Mouse (Mus musculus) embryonic facial prominence, embryonic 10.5 days (tissue): Measurements from ENCODE around the gene Rangap1. TPM values are rescaled to one million over a fixed set of nuclear protein-coding genes. Genes with fewer than 3 reads are reported as not detected.
"Not testable (repeated sequence)": the region's sequence is repeated elsewhere in the genome, so short reads cannot be mapped to it uniquely, and the experiment has no call there.

Source experiments
- DNase-seq: peaks from one replicate; pipeline ENCODE4 v3.0.0-alpha.2; 2017; ENCODE audit warnings: low spot score
- H3K27ac ChIP-seq: fragments of 300-500 bp; sonication (generic); replicated peaks from 2 replicates; pipeline ENCODE4 v1.5.1; 2016; ENCODE audit warnings: mild to moderate bottlenecking
- H3K27me3 ChIP-seq: fragments of 300-500 bp; sonication (generic); replicated peaks from 2 replicates; pipeline ENCODE4 v1.6.1; 2016; ENCODE audit warnings: low read depth, mild to moderate bottlenecking; ENCODE audit not compliant: poor library complexity, severe bottlenecking
- H3K36me3 ChIP-seq: fragments of 300-500 bp; sonication (generic); replicated peaks from 2 replicates; pipeline ENCODE4 v1.6.1; 2016; ENCODE audit warnings: mild to moderate bottlenecking, moderate library complexity
- H3K4me1 ChIP-seq: fragments of 300-500 bp; sonication (generic); 2 replicates; pipeline ENCODE4 v1.6.1; 2016
- H3K4me3 ChIP-seq: fragments of 300-500 bp; sonication (generic); 2 replicates; pipeline ENCODE4 v1.5.1; 2016; ENCODE audit warnings: mild to moderate bottlenecking, moderate library complexity
- H3K9me3 ChIP-seq: fragments of 300-500 bp; sonication (generic); 2 replicates; pipeline ENCODE4 v1.6.1; 2016; ENCODE audit warnings: mild to moderate bottlenecking
- WGBS: fragments of 180-500 bp; shearing (Covaris S2); methylation state at CpG from one replicate; pipeline ENCODE4 v1.1.7; 2016; 5-methylcytosine and 5-hydroxymethylcytosine counted together
- polyA plus RNA-seq: library from polyadenylated mRNA; unstranded; fragments of >200 nt; fragmentation: Nextera tagmentation; extraction: Ambion mirVana; gene quantifications from 2 replicates; pipeline ENCODE4 v1.2.1, GENCODE M21; 2016

Rangap1 gene
- polyA plus RNA-seq, 1 experiment from 2014 or later = 161 TPM

DNA sequence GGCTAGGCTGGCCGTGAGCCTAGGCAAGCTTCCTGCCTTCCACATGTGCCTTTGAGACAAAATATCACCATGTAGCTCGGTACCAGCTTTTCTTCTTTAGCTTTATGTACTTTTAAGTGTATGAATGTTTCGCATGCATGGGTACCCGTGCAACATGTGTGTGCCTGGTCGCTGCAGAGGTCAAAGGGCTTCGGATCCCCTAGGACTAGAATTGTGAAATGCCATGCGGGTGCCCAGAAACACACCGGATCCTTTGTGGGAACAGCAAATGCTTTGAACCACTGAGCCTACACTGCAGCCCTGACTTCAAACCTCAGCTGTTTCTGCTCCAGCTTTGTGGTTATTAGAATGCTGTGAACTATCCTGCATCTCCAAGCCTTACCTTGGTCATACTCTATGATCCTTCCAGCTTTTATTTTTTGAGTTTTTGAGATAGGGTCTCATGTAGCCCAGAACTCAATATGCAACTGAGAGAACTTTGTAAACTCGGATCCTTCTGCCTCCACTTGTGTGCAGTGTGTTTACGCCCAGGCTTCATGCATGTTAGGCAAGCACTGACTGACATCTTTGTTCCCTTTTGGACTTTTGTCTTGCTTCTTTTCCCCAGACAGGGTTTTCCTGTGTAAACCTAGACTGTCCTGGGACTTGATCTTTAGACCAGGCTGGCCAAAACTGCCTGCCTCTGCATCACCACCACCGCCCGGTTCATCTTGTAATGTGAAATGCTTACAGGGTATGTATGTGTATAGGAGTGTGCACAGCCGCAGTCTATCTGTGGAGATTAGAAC is 42.8 kb downstream of the Rangap1 start:
- H3K4me1 ChIP-seq = no peaks in the 10 kb centered on the region

DNA sequence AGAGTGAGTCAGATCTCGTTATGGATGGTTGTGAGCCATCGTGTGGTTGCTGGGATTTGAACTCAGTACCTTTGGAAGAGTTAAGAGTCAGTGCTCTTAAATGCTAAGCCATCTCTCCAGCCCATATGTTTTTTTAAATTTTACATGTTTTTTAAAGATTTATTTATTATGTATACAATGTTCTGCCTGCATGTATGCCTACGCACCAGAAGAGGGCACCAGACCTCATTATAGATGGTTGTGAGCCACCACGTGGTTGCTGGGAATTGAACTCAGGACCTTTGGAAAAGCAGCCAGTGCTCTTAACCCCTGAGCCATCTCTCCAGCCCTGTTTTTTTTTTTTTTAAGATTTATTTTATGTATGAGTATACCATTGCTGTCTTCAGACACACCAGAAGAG is 44.0 kb downstream of the Rangap1 start:
- not testable (repeated sequence) for H3K4me1 ChIP-seq, H3K4me3 ChIP-seq, H3K27ac ChIP-seq, DNase-seq, H3K9me3 ChIP-seq
- 79% methylated on average over 4 of the region's 4 CpGs for WGBS
- Histone ChIP-seq H3K36me3 (peaks cover 46% of the 10 kb centered on the region), H3K27me3 (peaks cover 11% of the 10 kb centered on the region)

More for the DNA sequence above, 42.8 kb downstream of the Rangap1 start:
- H3K27ac ChIP-seq = no peak overlapping the region
- H3K27me3 ChIP-seq = no peaks in the 10 kb centered on the region
- peaks cover 58% of the 10 kb centered on the region for H3K36me3 ChIP-seq
- DNase-seq = no peak
- H3K9me3 ChIP-seq = no peaks in the 10 kb centered on the region
- no peak overlapping the region for H3K4me3 ChIP-seq
- WGBS = 88% methylated on average over 13 of the region's 13 CpGs

DNA sequence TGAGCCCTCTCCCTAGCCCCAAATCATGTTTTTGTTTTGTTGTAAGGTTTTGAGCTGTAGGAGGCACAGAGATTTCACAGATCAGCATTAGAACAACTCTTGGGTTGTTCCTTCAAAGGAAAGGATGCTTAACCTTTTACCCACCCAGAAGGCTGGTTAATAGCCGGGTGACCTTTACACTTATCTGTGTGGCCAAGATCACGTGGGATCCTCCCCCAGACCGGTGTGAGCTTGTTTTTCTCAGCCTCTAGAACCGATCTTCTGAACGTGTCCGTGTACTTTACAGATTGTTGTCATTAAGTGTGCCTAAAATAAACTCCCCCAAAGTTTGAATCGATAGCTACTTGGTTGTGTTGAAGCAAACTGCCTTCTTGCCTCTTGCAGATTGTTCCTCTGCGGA is 44.7 kb downstream of the Rangap1 start:
- H3K36me3 ChIP-seq = peaks cover 39% of the 10 kb centered on the region
- no peaks in the 10 kb centered on the region for H3K9me3 ChIP-seq
- 78% methylated on average over 8 of the region's 8 CpGs for WGBS
- no peak overlapping the region for H3K27ac ChIP-seq
- no peak overlapping the region for H3K4me3 ChIP-seq
- H3K4me1 ChIP-seq = peaks cover 7% of the 10 kb centered on the region; the same call in 1 of the 2 replicates
- peaks cover 19% of the 10 kb centered on the region for H3K27me3 ChIP-seq
- DNase-seq = no peak

DNA sequence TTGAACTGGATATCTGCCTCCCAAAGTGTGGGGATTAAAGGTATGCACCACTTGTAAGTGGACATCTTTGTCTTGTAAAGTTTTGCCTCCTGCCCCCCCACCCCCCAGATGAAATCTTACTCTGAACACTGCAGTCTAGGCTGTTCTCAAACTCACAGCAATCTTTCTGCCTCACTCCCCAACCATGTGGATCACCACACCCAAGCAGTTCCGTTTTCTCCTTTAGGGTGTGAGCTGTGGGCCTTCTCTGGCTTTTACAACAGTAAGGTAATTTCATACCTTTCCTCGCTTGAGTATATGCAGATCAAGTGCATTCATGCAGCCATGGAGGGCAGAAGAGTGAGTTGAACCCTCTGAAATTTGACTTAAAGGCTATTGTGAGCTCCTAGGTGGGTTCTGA is 45.2 kb downstream of the Rangap1 start:
- Histone ChIP-seq H3K27me3 (peaks cover 23% of the 10 kb centered on the region), H3K4me3 (no peak overlapping the region), H3K9me3 (no peaks in the 10 kb centered on the region), H3K36me3 (peaks cover 34% of the 10 kb centered on the region), H3K4me1 (peaks cover 7% of the 10 kb centered on the region; the same call in 1 of the 2 replicates), H3K27ac (no peak overlapping the region)
- DNase-seq = no peak
- 77% methylated on average over 2 of the region's 2 CpGs for WGBS

DNA sequence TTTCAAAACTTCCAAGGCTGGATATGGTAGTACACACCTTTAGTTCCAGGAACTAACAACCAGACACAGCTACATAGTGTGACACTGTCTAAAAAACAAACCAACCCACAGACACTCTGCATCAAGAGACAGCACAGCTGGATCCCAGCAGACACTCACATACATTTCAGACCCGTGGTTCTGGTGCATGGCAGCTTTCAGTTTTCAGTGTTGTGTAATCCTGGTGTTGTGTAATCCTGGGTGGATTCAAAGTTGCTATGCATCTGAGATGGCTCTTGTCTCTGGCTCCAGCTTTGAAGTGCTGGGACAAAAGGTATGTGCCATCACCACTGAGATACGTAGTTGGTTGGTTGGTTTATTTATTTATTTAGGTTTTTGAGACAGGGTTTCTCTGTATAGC is 46.8 kb downstream of the Rangap1 start:
- H3K4me1 ChIP-seq = peaks cover 23% of the 10 kb centered on the region
- H3K4me3 ChIP-seq = no peak overlapping the region
- H3K36me3 ChIP-seq = peaks cover 18% of the 10 kb centered on the region
- no peaks in the 10 kb centered on the region for H3K9me3 ChIP-seq
- no peak for DNase-seq
- WGBS = 70% methylated on average over 2 of the region's 2 CpGs
- H3K27ac ChIP-seq = no peak overlapping the region
- peaks cover 39% of the 10 kb centered on the region for H3K27me3 ChIP-seq

DNA sequence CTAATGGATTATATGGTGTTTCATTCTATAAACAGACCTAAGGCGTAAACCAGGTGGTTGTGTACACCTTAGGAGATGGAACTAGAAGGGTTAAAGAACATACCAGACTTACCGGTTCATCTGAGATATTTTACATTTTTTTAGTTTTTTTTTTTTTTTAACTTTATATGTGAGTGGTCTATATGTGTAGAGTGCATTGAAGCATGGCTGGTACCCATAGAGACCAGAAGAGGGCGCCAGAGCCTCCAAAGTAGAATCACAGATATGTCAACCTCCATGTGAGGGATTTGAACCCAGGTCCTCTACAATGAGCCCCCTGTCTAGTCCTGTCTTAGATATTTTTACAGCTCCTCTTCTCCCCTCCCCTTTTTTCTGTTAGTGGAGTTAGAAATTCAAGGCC is 47.5 kb downstream of the Rangap1 start:
- peaks cover 46% of the 10 kb centered on the region for H3K27me3 ChIP-seq
- DNase-seq = no peak
- H3K27ac ChIP-seq = no peak overlapping the region
- H3K36me3 ChIP-seq = peaks cover 11% of the 10 kb centered on the region
- peaks cover 27% of the 10 kb centered on the region for H3K4me1 ChIP-seq
- 52% methylated on average over 3 of the region's 3 CpGs for WGBS
- H3K9me3 ChIP-seq = no peaks in the 10 kb centered on the region
- H3K4me3 ChIP-seq = no peak overlapping the region

DNA sequence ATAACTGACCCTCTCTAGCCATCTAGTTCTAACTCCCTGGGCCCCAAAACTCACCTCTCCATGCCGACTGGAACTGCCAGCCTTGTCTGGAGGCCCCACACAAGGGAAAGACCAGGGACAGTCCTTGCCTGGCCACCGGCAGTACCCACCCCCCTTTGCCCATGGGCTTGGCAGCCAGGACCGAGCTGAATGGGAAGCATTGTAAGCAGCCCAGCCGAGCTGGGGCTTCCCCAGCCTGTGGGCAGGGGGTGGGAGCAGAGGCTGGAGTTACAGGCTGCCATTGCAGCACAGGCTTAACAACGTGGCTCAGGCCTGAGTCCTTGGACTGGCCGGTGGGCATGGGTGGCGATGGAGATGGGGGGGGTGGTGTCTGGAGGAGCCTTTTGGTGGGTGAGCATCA is 48.2 kb downstream of the Rangap1 start, which contains the start of gene Chadl:
TSS of gene Chadl (minus strand) at position 113 of the 400 bp plus-strand sequence.
- Histone ChIP-seq H3K4me1 (peaks cover 27% of the 10 kb centered on the region), H3K27ac (no peak within 1 kb of the TSS), H3K9me3 (no peaks in the 10 kb centered on the region), H3K27me3 (peaks cover 53% of the 10 kb centered on the region), H3K36me3 (peaks cover 5% of the 10 kb centered on the region), H3K4me3 (0 out of 2 replicates have a peak within 1 kb of the TSS, but pooled peaks have one; percentile 17)
- WGBS = 53% methylated on average over 7 of the region's 7 CpGs
- DNase-seq = no peak

DNA sequence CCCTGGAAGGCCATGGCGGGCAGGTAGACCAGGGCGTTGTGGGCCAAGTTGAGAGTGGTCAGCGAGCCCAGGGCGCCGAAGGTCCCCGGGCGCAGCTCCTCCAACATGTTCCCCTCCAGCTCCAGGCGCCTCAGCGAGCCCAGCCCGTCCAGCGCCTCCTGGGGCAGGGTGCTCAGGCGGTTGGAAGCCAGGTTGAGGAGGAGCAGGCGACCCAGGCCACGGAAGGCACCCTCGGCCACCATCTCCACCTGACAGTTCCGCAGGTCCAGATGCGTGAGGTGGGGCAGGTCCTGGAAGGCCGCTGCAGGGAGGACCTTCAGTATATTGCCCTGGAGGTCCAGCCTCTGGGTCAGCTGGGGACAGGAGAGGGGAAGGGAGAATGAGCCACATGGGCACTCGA is 50.4 kb downstream of the Rangap1 start:
- Histone ChIP-seq H3K4me1 (peaks cover 27% of the 10 kb centered on the region), H3K36me3 (no peaks in the 10 kb centered on the region), H3K9me3 (no peaks in the 10 kb centered on the region), H3K4me3 (peak overlapping the region; percentile 76), H3K27me3 (peaks cover 62% of the 10 kb centered on the region), H3K27ac (peak overlapping the region; percentile 83)
- WGBS = 27% methylated on average over 19 of the region's 19 CpGs
- DNase-seq = no peak

DNA sequence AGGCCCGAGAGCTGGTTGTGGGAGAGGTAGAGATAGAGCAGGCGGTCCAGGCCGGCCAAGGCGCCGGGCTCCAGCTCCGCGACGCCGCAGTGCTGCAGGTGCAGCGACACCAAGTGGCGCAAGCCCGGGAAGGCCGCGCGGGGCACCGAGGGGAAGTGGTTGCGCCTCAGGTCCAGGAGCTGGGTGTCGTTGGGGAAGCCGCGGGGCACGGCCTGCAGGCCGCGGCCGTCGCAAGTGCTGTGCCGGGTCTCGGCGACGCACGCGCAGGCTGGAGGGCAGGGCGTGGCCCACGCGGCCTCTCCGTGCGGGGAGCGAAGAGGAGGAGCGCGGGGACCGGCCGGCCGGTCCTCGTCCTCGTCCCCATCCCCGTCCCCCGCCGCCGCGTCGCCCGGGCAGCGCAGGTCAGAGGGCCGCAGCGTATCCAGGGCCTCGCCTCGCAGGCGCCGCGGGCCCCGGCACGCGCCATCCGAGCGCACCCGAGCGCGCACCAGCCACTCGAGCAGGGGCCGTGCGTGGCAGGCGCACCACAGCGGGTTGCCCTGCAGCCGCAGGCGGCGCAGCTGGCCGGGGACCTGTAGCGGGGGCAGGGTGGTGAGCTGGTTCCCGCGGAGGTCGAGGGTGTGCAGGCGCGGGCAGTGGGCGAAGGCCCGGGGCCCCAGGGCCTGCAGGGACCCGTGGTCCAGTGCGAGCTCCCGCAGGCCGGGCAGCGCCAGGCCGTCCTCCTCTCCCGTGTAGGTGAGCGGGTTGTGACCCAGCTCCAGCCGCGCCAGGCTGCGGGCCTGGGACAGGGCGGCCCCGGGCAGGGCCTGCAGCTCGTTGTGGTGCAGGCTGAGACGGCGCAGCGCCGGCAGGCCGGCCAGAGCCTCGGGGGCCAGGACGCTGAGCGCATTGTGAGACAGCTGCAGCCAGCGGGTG is 51.1 kb downstream of the Rangap1 start:
- under 1% methylated on average over 107 of the region's 107 CpGs for WGBS
- peak; percentile 92 for DNase-seq
- Histone ChIP-seq H3K4me3 (peak overlapping the region; percentile 76), H3K9me3 (no peaks in the 10 kb centered on the region), H3K27ac (peak overlapping the region; percentile 83), H3K36me3 (0 out of 2 replicates have a peak, but pooled peaks cover 2% of the 10 kb centered on the region), H3K4me1 (peaks cover 27% of the 10 kb centered on the region), H3K27me3 (peaks cover 62% of the 10 kb centered on the region)

DNA sequence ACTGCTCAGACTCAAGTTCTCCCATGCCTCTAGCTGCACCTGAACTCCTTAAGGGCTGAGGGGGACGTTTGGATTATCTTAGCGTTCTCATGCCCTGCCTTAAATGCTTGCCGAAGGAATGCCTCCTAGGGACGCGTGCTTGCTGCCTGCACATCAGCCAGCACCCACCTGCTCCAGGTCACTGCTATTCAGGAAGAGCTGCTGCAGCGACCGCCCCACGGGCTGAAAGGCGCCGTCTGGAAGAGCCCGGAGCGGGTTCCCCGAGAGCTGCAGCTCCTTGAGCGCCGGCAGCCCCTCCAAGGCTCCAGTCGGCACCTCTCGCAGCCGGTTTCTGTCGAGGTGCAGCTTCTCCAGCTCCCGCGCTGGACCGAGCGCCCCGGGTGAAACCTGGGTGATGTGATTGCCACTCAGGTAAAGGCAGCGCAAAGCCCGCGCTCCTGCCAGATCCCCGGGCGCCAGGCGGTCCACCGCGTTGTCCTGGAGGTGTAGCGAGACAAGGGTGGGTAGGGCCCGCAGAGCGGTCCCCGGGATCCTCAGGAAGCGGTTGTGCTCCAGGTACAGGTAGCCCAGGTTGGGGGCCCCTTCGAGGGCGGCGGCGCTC is 51.9 kb downstream of the Rangap1 start:
- WGBS = 5% methylated on average over 41 of the region's 41 CpGs
- Histone ChIP-seq H3K4me3 (peak overlapping the region; percentile 76), H3K4me1 (peaks cover 27% of the 10 kb centered on the region), H3K36me3 (peaks cover 9% of the 10 kb centered on the region), H3K27me3 (peaks cover 62% of the 10 kb centered on the region), H3K9me3 (no peaks in the 10 kb centered on the region), H3K27ac (peak overlapping the region; percentile 83; the same call in 1 of the 2 replicates)
- DNase-seq = no peak

DNA sequence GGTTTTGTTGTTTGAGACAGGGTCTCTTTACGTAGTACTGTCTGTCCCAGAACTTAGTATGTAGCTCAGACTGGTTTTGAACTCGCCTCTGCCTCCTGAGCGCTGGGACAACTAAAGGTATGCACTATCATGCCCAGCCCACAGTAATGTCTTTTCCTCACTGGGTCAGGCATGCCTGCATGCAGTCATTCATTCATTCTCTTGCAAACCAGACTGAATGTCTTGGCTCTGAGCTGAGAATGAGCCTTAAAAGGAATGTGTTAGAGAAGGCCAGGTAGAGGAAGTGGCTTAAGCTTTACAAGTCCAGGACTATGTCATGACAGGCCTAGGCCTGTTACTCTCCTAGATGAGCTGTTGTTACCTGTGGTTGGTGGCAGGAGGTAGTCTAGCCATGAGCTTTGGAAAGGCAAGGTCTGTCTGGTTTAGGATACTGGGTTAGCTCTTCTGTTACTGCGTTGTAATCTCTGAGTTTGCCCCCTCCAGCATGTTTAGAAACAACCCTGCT is 65.0 kb downstream of the Rangap1 start:
- H3K27me3 ChIP-seq = no peaks in the 10 kb centered on the region
- H3K4me1 ChIP-seq = no peaks in the 10 kb centered on the region
- no peak for DNase-seq
- no peaks in the 10 kb centered on the region for H3K9me3 ChIP-seq
- H3K36me3 ChIP-seq = peaks cover 100% of the 10 kb centered on the region
- no peak overlapping the region for H3K27ac ChIP-seq
- WGBS = 92% methylated on average over 4 of the region's 4 CpGs
- H3K4me3 ChIP-seq = no peak overlapping the region

DNA sequence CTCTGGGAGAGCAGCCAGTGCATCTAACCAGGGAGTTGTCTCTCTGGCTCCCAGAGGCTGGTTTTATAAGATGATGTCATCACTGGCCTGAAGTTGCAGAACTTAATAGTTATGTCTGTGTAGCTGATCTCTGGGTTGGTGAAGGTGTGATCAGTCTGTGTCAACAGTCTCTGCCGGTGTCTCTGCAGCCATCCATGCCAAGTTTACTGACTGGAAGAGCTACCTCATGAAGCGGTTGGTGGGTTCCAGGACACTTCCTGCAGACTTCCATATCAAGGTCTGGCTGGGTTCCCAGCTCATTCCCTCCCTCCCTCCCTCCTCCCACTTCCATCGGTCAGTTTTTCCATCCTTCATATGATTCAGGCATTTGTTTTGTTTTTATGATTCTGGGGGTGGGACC is 68.7 kb downstream of the Rangap1 start:
- Histone ChIP-seq H3K27ac (no peak overlapping the region), H3K9me3 (no peaks in the 10 kb centered on the region), H3K36me3 (peaks cover 92% of the 10 kb centered on the region), H3K27me3 (no peaks in the 10 kb centered on the region), H3K4me1 (no peaks in the 10 kb centered on the region), H3K4me3 (no peak overlapping the region)
- WGBS = 92% methylated on average over 3 of the region's 3 CpGs
- DNase-seq = no peak
